Mouse (Mus musculus) heart, adult 9 months (tissue): ENCODE results near the gene Defb43.

Source experiments
- DNase-seq, 2 experiments: peaks; one replicate each; pipeline ENCODE4 v3.0.0; 2022; ENCODE audit warnings: low spot score in 2 of 2

The Defb43 gene

GRCm38 (mm10) chr14:63066630-63067310, 55.2 kb downstream of the Defb43 start:
- peak; percentile 71 to 76 for DNase-seq
